14 mouse cellular contexts compared by ENCODE assay signal in the genomic region with DNA sequence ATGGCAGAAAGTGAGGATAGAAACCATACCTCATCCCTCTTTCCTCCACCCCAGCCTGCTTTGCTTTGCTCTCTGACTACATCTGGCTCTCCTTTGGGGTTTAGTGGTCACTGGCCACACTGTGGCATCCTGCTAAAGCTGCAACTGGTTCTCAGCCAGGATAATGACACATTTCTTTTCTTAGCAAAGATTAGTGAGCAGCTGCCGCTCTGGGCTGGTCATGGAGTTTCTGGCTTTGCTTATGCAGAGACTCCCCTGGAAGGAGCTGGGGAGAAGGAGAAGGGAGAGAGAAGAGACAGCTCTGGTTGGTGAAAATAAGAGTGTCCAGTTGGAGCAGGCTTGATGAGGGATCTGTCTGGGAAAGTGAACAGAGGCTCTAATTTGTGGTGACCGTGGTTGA. TPM values are rescaled to one million over a fixed set of nuclear protein-coding genes. Genes with fewer than 3 reads are reported as not detected.
DNase-seq lines count a peak whose midpoint lies in the region; ATAC-seq and TF ChIP-seq lines count a peak whose summit lies in the region.
"Had no signal": no experiment of that assay in that cellular context is flagged by ENCODE, and none has a peak within 500 bp of the region (broad histone marks: within the 10 kb centered on the region; RNA-seq: fewer than 3 reads in every experiment).

No protein-coding gene starts in this region.

- TF ChIP-seq CTCF in layer of hippocampus, adult 2 months (conservative IDR thresholded peaks at IDR 0.05) = no peak

- no peaks in the 10 kb centered on the region for H3K27me3 ChIP-seq in heart, embryonic 13.5 days (replicated peaks)
- no peaks in the 10 kb centered on the region for H3K27me3 ChIP-seq in kidney, embryonic 14.5 days (ENCODE audit: control insufficient read depth, insufficient read depth, low read length)
- H3K27me3 ChIP-seq: CH12.LX; hindbrain, embryonic 12.5 days; liver, embryonic 12.5 days had no signal

- H3K27ac ChIP-seq in layer of hippocampus, adult 2 months = peak overlapping the region; percentile 5; the same call in 1 of the 2 replicates
- H3K27ac ChIP-seq in heart, embryonic 13.5 days (replicated peaks) = peak overlapping the region; percentile 64
- H3K27ac ChIP-seq in kidney, embryonic 14.5 days (ENCODE audit: low read depth, low read length) = no peak overlapping the region
- H3K27ac ChIP-seq: hindbrain, embryonic 12.5 days; liver, embryonic 12.5 days had no signal

- no peak for DNase-seq in layer of hippocampus, adult 2 months (ENCODE audit: low spot score in 2 of 2)
- DNase-seq in layer of hippocampus, adult 9-11 months = no peak
- DNase-seq in fibroblast of lung, adult 2 months (ENCODE audit: low read depth) = peak; percentile 76
- DNase-seq in retina, postnatal 7 days (ENCODE audit: low read depth, low spot score) = peak; percentile 31
- no peak for DNase-seq in frontal cortex, adult 2 months (ENCODE audit: extremely low spot score in 1 of 2, low spot score in 1 of 2)
- DNase-seq: cerebellum, adult 11-12 months; kidney, postnatal 36 days had no signal

- no peaks in the 10 kb centered on the region for H3K9me3 ChIP-seq in heart, embryonic 13.5 days
- H3K9me3 ChIP-seq in kidney, embryonic 14.5 days (ENCODE audit: control insufficient read depth, low read length) = no peaks in the 10 kb centered on the region
- H3K9me3 ChIP-seq: hindbrain, embryonic 12.5 days; liver, embryonic 12.5 days had no signal

- H3K36me3 ChIP-seq in heart, embryonic 13.5 days = peaks cover 52% of the 10 kb centered on the region
- H3K36me3 ChIP-seq in kidney, embryonic 14.5 days (ENCODE audit: control insufficient read depth, insufficient read depth, low read length) = peaks cover 30% of the 10 kb centered on the region; the same call in 1 of the 2 replicates

- H3K4me1 ChIP-seq in heart, embryonic 13.5 days = peaks cover 15% of the 10 kb centered on the region
- no peaks in the 10 kb centered on the region for H3K4me1 ChIP-seq in kidney, embryonic 14.5 days (ENCODE audit: control insufficient read depth, insufficient read depth, low read length)
- H3K4me1 ChIP-seq: hindbrain, embryonic 12.5 days; liver, embryonic 12.5 days had no signal

- H3K4me2 ChIP-seq in heart, embryonic 13.5 days = peak overlapping the region; percentile 37
- no peak overlapping the region for H3K4me2 ChIP-seq in kidney, embryonic 14.5 days (replicated peaks; ENCODE audit: low read depth, low read length)
- H3K4me2 ChIP-seq: hindbrain, embryonic 12.5 days; liver, embryonic 12.5 days had no signal

- ATAC-seq in heart, embryonic 13.5 days (ENCODE audit: extremely low read depth, insufficient number of reproducible peaks, low FRiP score, low TSS enrichment) = no peak
- no peak for ATAC-seq in megakaryocyte progenitor cell, adult 5-6 weeks (replicated peaks; ENCODE audit: poor library complexity)
- ATAC-seq in kidney, embryonic 14.5 days (ENCODE audit: low FRiP score, low TSS enrichment) = no peak
- ATAC-seq: liver, embryonic 12.5 days had no signal

- WGBS in heart, embryonic 13.5 days = 27% methylated on average over 2 of the region's 2 CpGs
- 75% methylated on average over 2 of the region's 2 CpGs for WGBS in kidney, embryonic 14.5 days

- no peak overlapping the region for H3K4me3 ChIP-seq in layer of hippocampus, adult 2 months
- no peak overlapping the region for H3K4me3 ChIP-seq in heart, embryonic 13.5 days
- H3K4me3 ChIP-seq in kidney, embryonic 14.5 days (ENCODE audit: low read length) = no peak overlapping the region
- H3K4me3 ChIP-seq: erythroblast, embryonic 14.5 days; hindbrain, embryonic 12.5 days; liver, embryonic 12.5 days had no signal

- H3K9ac ChIP-seq in heart, embryonic 13.5 days = no peak overlapping the region
- H3K9ac ChIP-seq in kidney, embryonic 14.5 days (ENCODE audit: low read depth, low read length) = no peak overlapping the region
- H3K9ac ChIP-seq: hindbrain, embryonic 12.5 days; liver, embryonic 12.5 days had no signal

RNA-seq across cellular contexts. Expression of gene Sh3pxd2b, which starts 50.8 kb away (rescaled TPM):
- total RNA-seq in layer of hippocampus, adult 2 months (2021) = 10 to 100 TPM; 10.2 to 11.1 TPM
- 11.5 and 12.1 TPM in 2 replicates for polyA plus RNA-seq in heart, embryonic 13.5 days (2015; fragmentation: Nextera tagmentation; extraction: Ambion mirVana)
- total RNA-seq in megakaryocyte progenitor cell, adult 5-6 weeks (2015) = 6.1 and 7.2 TPM in 2 replicates
- total RNA-seq in megakaryocyte progenitor cell, adult 5-6 weeks (2017) = 1.7 and 2.4 TPM in 2 replicates
- polyA plus RNA-seq in frontal cortex, adult 2 months (2012; rRNA removed) = 11.8 and 12.5 TPM in 2 replicates
- 19.1 and 25.2 TPM in 2 replicates for polyA plus RNA-seq in kidney, embryonic 14.5 days (2014; fragmentation: Nextera tagmentation; extraction: Ambion mirVana)

RNA-seq across cellular contexts. Expression of gene Ubtd2, which starts 56.7 kb away (rescaled TPM):
- 10 to 100 TPM; 29.4 to 33.7 TPM for total RNA-seq in layer of hippocampus, adult 2 months (2021)
- polyA plus RNA-seq in heart, embryonic 13.5 days (2015; fragmentation: Nextera tagmentation; extraction: Ambion mirVana) = 26.5 and 26.8 TPM in 2 replicates
- 6.5 and 9.7 TPM in 2 replicates for total RNA-seq in megakaryocyte progenitor cell, adult 5-6 weeks (2015)
- 2.6 and 4.0 TPM in 2 replicates for total RNA-seq in megakaryocyte progenitor cell, adult 5-6 weeks (2017)
- polyA plus RNA-seq in frontal cortex, adult 2 months (2012; rRNA removed) = 24.0 and 25.4 TPM in 2 replicates
- polyA plus RNA-seq in kidney, embryonic 14.5 days (2014; fragmentation: Nextera tagmentation; extraction: Ambion mirVana) = 47.9 and 61.5 TPM in 2 replicates

Comparison
In these comparisons a context has a peak if more than half of its experiments do, and no peak if none do; other contexts are left out.
1. DNase-seq: peak in fibroblast of lung, adult 2 months (single experiment) and retina, postnatal 7 days (single experiment); none in layer of hippocampus, adult 2 months (0 of 2), layer of hippocampus, adult 9-11 months (single experiment) and frontal cortex, adult 2 months (0 of 2).